Mouse (Mus musculus): ENCODE data around the gene Rxfp2.
A peak's percentile ranks its signal among the peaks of the same experiment; 100 is the strongest.

Gene Rxfp2

GRCm38 (mm10) chr5:150116216-150116905, 97.9 kb downstream of the Rxfp2 start:
- DNase-seq = no peak

GRCm38 (mm10) chr5:150116906-150117216, 98.4 kb downstream of the Rxfp2 start:
- no peak for DNase-seq

- no peak for DNase-seq
Measured at GRCm38 (mm10) chr5:150118124-150118454, 99.6 kb downstream of the Rxfp2 start.

GRCm38 (mm10) chr5:150118455-150119241, 100.2 kb downstream of the Rxfp2 start, which contains the start of gene Fry:
Gene Fry (plus strand): TSS chr5:150118645.
- DNase-seq = peak; percentile 95 to 96

GRCm38 (mm10) chr5:150120676-150121075, 102.2 kb downstream of the Rxfp2 start:
- no peak for DNase-seq

- DNase-seq = no peak
Measured at GRCm38 (mm10) chr5:150122095-150122494, 103.6 kb downstream of the Rxfp2 start.

- peak in 1 of 2 experiments; percentile 23 for DNase-seq
Measured at GRCm38 (mm10) chr5:150122571-150122970, 104.1 kb downstream of the Rxfp2 start.

GRCm38 (mm10) chr5:150125920-150126319, 107.4 kb downstream of the Rxfp2 start:
- DNase-seq = no peak

GRCm38 (mm10) chr5:150128432-150128831, 110.0 kb downstream of the Rxfp2 start:
- DNase-seq = no peak

- DNase-seq = no peak
Measured at GRCm38 (mm10) chr5:150130144-150130543, 111.7 kb downstream of the Rxfp2 start.

GRCm38 (mm10) chr5:150131166-150131565, 112.7 kb downstream of the Rxfp2 start:
- DNase-seq = no peak
